Mouse (Mus musculus) liver, embryonic 13.5 days (tissue): ENCODE data around the gene Pacrg. TPM values are rescaled to one million over a fixed set of nuclear protein-coding genes. Genes with fewer than 3 reads are reported as not detected.
A peak's percentile ranks its signal among the peaks of the same experiment; 100 is the strongest.

Experiments used
- ATAC-seq: fragments of 200-750 bp; cut with Nextera tagmentation; 2 replicates; pipeline ENCODE4 v1.8.0; 2017; ENCODE audit warnings: low read depth, mild to moderate bottlenecking, moderate number of reproducible peaks, moderate library complexity
- DNase-seq: peaks from one replicate; pipeline ENCODE4 v3.0.0; 2022
- H3K27ac ChIP-seq: fragments of 300-500 bp; sonication (generic); 2 replicates; pipeline ENCODE4 v1.5.1; 2015; ENCODE audit warnings: moderate library complexity, mild to moderate bottlenecking, inconsistent platforms
- H3K27me3 ChIP-seq: fragments of 300-500 bp; sonication (generic); 2 replicates; pipeline ENCODE4 v1.6.1; 2015; ENCODE audit warnings: mild to moderate bottlenecking, inconsistent platforms
- H3K36me3 ChIP-seq: fragments of 300-500 bp; sonication (generic); 2 replicates; pipeline ENCODE4 v1.6.1; 2015; ENCODE audit warnings: mild to moderate bottlenecking, inconsistent platforms
- H3K4me1 ChIP-seq: fragments of 300-500 bp; sonication (generic); replicated peaks from 2 replicates; pipeline ENCODE4 v1.6.1; 2015; ENCODE audit warnings: inconsistent platforms
- H3K4me2 ChIP-seq: fragments of 300-500 bp; sonication (generic); 2 replicates; pipeline ENCODE4 v1.6.1; 2015; ENCODE audit warnings: inconsistent platforms, mild to moderate bottlenecking, moderate library complexity
- H3K4me3 ChIP-seq: fragments of 300-500 bp; sonication (generic); replicated peaks from 2 replicates; pipeline ENCODE4 v1.5.1; 2015; ENCODE audit warnings: mild to moderate bottlenecking, inconsistent platforms
- H3K9ac ChIP-seq: fragments of 300-500 bp; sonication (generic); 2 replicates; pipeline ENCODE4 v1.6.1; 2015; ENCODE audit warnings: mild to moderate bottlenecking, inconsistent platforms
- H3K9me3 ChIP-seq: fragments of 300-500 bp; sonication (generic); replicated peaks from 2 replicates; pipeline ENCODE4 v1.6.1; 2016; ENCODE audit warnings: inconsistent platforms
- WGBS: fragments of 180-500 bp; shearing (Covaris S2); methylation state at CpG from one replicate; pipeline ENCODE4 v1.1.7; 2015; ENCODE audit not compliant: insufficient replicate concordance; 5-methylcytosine and 5-hydroxymethylcytosine counted together
- polyA plus RNA-seq: library from polyadenylated mRNA; unstranded; fragments of >200 nt; fragmentation: Nextera tagmentation; extraction: Ambion mirVana; gene quantifications from 2 replicates; pipeline ENCODE4 v1.2.1, GENCODE M21; 2015

Pacrg gene
- polyA plus RNA-seq, 1 experiment from 2014 or later: 0.07 TPM

DNA sequence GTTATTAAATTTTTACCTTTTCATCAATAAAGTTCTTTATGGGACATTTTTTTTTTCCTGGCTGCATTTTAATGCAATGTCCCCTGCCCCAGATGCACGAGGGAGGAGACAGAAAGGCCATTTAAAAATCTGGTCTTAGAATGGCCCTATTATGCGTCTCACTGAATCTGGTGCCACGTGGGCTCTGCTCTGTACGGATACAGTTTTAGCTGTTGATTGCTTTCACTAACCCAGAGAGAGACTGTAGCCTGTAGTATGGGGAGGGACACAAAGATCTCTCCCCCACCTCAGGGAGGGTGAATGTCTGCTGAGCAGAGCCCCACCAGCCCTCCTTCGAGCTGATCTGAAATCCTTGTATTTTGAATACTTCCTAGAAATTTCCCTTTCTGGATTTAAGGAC lies 441.2 kb downstream of the Pacrg start:
- 67% methylated on average over 5 of the region's 5 CpGs for WGBS
- peaks cover 11% of the 10 kb centered on the region for H3K4me1 ChIP-seq

DNA sequence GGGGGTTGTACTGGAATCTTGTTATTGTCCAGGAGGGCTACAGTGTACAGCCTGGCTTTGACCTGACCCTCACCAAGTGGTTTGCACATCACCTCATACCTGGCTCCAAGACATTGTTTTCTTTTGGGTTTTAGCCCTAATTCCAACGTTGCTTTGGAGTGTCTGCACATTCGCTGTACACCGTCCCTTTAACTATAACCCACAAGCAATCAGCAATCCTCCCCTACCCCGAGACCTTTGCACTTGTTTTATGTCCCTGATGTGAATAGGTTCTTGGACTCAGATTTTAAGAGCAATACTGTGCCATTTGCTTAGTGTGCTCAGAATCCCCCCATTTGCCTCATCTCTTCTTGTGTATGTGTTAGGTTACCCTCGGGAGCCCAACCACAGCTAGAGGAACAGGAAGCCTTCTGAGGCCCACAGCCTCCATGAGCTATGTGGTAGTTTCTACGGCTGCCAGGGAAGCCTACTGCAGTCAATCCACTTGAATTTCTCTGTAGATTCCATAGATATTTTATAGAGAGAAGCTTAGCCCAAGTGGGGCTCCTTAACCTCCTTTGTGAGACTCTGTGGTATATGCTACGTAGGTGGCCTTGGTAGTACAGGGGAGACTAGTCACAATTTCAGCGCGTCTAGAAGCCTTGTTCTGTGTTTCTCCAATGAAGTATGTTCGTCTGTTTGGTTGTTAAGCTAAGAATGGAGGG lies 442.0 kb downstream of the Pacrg start:
- H3K36me3 ChIP-seq: no peaks in the 10 kb centered on the region
- peaks cover 11% of the 10 kb centered on the region for H3K4me1 ChIP-seq
- no peak overlapping the region for H3K9ac ChIP-seq
- H3K4me3 ChIP-seq: no peak overlapping the region
- 52% methylated on average over 10 of the region's 10 CpGs for WGBS
- H3K27me3 ChIP-seq: no peaks in the 10 kb centered on the region
- ATAC-seq (no peak), DNase-seq (no peak)
- no peak overlapping the region for H3K4me2 ChIP-seq
- H3K27ac ChIP-seq: no peak overlapping the region
- H3K9me3 ChIP-seq: no peaks in the 10 kb centered on the region

More for the DNA sequence above, 441.2 kb downstream of the Pacrg start:
- Histone ChIP-seq H3K4me3 (no peak overlapping the region), H3K4me2 (no peak overlapping the region), H3K27ac (no peak overlapping the region), H3K27me3 (no peaks in the 10 kb centered on the region), H3K9ac (no peak overlapping the region), H3K36me3 (no peaks in the 10 kb centered on the region), H3K9me3 (no peaks in the 10 kb centered on the region)
- DNase-seq: no peak
- ATAC-seq: no peak

DNA sequence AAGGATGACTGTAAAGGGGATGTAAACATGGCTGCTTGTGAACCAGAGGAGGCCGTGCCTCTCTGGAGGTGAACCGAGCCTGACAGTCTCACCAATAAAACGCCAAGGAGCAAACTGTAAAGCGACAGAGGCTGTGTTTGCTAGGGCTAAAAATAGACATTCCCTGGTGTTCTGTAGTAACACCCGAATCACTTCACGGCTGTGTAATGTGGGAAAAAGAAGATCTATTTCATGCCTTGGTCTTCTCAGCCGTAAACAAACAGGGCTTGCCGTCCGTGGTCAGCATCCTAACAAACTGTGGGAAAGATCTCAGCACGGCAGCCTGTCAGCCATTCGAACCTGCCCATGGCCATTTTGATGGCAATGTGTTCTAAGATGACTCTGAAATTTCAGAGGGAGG lies 442.8 kb downstream of the Pacrg start:
- ATAC-seq (no peak), DNase-seq (no peak)
- Histone ChIP-seq H3K27me3 (no peaks in the 10 kb centered on the region), H3K27ac (no peak overlapping the region), H3K9me3 (no peaks in the 10 kb centered on the region), H3K36me3 (no peaks in the 10 kb centered on the region), H3K4me3 (no peak overlapping the region), H3K4me2 (no peak overlapping the region), H3K9ac (no peak overlapping the region), H3K4me1 (peaks cover 11% of the 10 kb centered on the region)
- 58% methylated on average over 11 of the region's 11 CpGs for WGBS

DNA sequence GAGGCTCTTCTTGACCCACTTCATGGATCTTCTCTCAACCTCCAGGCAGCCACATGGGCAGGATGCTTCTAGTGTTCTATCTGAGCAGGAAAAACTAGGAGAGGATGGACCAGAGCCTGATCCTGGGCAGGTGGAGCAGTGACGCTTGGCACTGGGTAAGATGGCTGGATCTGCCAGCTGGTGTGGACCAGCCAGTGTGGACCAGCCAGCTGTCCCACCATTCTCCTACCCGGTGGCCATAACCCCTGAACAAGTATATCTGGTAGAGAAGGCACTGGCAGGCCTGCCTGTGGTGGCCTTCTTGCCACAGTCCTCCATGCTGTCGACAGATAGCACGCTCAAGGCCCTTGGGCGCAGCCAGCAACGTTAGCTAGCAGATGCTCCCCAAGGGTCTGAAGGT lies 443.2 kb downstream of the Pacrg start:
- Histone ChIP-seq H3K9me3 (no peaks in the 10 kb centered on the region), H3K36me3 (no peaks in the 10 kb centered on the region), H3K27ac (no peak overlapping the region), H3K4me1 (peaks cover 11% of the 10 kb centered on the region), H3K9ac (no peak overlapping the region), H3K4me2 (no peak overlapping the region), H3K27me3 (no peaks in the 10 kb centered on the region), H3K4me3 (no peak overlapping the region)
- no peak for DNase-seq
- ATAC-seq: no peak
- 53% methylated on average over 6 of the region's 6 CpGs for WGBS

DNA sequence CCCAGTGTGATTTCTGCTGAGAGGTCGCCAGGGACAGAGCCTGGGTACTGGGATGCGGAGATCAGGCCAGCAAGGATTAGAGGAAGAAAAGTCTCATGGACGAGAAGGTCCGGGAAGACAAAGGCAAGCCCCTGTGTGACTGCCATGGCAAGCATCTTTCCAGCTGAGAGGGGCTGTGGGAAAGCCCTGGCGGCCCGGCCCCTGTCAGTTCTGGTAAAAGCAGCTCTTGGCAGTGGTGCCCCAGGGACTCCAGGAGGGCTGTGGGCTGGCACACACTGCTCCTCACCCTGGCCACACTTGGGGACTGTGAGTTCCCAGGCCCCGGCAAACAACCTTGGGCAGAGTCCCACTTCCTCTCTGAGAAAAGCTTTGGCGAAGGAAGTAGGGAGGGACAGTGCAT lies 445.3 kb downstream of the Pacrg start:
- Histone ChIP-seq H3K4me3 (no peak overlapping the region), H3K36me3 (no peaks in the 10 kb centered on the region), H3K4me2 (no peak overlapping the region), H3K27me3 (no peaks in the 10 kb centered on the region), H3K9me3 (no peaks in the 10 kb centered on the region), H3K9ac (no peak overlapping the region), H3K4me1 (peaks cover 11% of the 10 kb centered on the region), H3K27ac (no peak overlapping the region)
- ATAC-seq (no peak), DNase-seq (no peak)
- WGBS: 50% methylated on average over 8 of the region's 8 CpGs

DNA sequence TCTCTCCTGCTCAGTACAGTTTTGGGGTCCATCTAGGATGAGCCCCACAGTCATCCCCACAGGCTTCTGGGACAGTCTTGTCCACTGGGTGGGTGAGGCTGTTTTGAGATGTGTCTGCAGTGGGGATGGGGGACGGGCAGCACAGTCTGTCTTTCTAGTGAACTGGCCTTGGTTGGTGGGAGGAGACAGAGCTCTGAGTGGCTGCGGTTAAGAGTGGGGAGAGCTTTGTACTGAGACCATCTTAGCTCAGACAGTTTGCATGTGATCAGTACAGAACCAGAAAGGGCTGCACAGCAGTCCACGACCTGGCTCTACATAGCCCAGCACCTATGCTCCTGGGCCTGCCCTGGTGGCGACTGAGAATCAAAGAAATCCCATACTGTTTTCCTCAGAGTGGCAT lies 446.3 kb downstream of the Pacrg start:
- 61% methylated on average over 4 of the region's 4 CpGs for WGBS
- H3K9ac ChIP-seq: no peak overlapping the region
- DNase-seq (no peak), ATAC-seq (no peak)
- H3K27ac ChIP-seq: no peak overlapping the region
- no peaks in the 10 kb centered on the region for H3K27me3 ChIP-seq
- no peak overlapping the region for H3K4me3 ChIP-seq
- no peaks in the 10 kb centered on the region for H3K9me3 ChIP-seq
- H3K4me2 ChIP-seq: no peak overlapping the region
- peaks cover 11% of the 10 kb centered on the region for H3K4me1 ChIP-seq
- no peaks in the 10 kb centered on the region for H3K36me3 ChIP-seq

DNA sequence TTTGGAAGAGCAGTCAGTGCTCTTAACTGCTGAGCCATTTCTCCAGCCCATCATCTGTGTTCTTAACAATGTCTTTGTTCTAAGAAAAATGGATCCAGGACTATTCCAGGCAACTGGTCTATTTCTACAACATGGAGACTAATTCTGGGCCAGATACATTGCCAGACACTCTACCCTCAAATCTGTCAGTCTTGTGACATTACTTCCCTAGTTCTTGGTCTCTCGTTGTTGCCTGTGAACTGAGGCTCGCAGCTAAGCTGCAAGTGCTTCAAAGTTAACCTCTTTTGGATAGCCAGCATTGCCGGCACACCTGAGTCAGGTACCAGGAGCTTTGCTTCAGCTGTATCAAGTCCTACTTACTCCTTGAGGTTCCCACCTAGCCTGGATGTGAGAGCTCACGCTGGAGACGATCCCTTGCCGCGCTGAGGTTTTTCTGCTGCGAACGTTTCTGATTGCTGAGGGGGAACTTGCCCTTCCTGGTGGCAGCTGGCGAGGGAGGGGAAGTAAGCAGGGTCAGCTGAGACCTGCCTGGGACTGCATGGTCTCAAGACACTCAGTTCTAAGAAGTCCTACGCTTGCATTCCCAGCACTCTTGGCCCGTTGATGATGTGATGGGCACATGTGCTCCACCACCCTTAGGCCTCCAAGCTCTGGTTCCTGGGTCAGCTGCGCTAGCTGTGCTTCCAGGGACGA lies 447.6 kb downstream of the Pacrg start:
- WGBS: 27% methylated on average over 14 of the region's 14 CpGs
- DNase-seq: no peak
- no peak overlapping the region for H3K27ac ChIP-seq

DNA sequence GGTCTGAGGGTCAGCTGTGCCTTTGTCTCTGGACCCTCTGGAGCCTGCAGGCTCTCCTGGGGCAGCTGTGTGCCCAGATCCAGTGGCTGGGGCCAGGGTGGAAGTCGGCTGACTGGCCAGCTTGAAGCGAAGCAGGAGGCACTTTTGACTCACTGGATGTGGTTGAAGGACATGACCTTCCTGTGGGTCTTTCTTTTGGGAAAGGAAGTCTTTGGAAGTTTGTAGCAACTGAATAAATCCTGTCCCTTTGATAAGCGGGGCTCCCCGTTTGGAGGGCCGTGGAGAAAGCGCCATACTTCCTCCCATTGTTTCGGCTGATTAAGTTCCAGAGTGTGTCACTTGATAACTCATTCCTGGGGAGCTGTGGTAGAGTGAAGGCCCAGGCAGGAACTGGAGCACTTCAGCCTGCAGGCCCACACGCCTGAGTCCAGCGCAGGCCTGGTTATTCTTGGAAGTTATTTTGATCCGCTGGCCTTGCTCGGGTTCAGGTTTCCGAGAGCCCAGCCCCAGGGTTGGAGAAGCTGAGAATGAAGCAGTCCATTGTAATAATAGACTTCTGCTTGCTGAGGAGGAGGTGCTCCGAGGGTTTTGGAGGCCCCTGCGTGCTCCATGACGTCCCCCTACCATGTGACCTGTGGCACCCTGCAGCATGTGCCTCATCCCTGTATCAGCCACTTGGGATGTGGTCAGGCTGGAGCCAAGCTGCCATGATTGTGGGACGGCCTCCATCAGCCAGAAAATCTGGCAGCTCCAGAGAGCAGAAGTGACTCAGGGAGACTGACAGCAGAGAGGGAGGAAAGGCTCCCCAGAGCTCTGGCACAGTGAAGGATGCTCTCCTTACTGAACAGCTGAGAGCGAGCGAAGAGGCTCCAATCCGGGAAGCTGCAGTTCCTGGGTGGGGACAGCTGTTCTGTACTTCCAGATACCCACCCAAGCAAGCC lies 449.6 kb downstream of the Pacrg start:
- no peak overlapping the region for H3K9ac ChIP-seq
- H3K27me3 ChIP-seq: no peaks in the 10 kb centered on the region
- no peak overlapping the region for H3K4me3 ChIP-seq
- ATAC-seq (peak; percentile 69), DNase-seq (no peak)
- H3K4me2 ChIP-seq: no peak overlapping the region
- H3K9me3 ChIP-seq: no peaks in the 10 kb centered on the region
- no peak overlapping the region for H3K27ac ChIP-seq
- H3K36me3 ChIP-seq: no peaks in the 10 kb centered on the region
- WGBS: 31% methylated on average over 19 of the region's 19 CpGs
- no peaks in the 10 kb centered on the region for H3K4me1 ChIP-seq

More for the DNA sequence above, 447.6 kb downstream of the Pacrg start:
- Histone ChIP-seq H3K9ac (no peak overlapping the region), H3K36me3 (no peaks in the 10 kb centered on the region), H3K4me1 (peaks cover 3% of the 10 kb centered on the region), H3K4me3 (no peak overlapping the region), H3K4me2 (no peak overlapping the region), H3K27me3 (no peaks in the 10 kb centered on the region), H3K9me3 (no peaks in the 10 kb centered on the region)
- peak; percentile 24; the same call in 1 of the 2 replicates for ATAC-seq

DNA sequence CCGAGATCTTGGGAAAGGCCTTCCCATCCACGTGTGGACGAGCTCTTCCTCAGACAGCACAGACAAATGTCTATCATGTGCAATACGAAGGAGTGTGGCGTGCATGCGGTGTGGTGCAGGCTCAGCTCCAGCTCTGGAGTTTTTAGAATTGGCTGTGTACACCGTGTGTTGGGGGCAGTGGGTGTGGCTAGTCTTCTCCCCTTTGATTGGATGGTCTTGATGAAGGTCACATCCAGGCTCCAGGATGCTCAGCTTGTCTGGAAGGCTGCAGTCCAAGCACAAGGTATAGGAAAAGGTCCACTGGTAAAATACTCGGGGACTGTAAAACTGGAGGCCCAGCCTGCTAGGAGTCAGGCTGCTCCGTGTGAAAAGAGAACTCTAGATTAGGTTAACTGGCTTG lies 450.4 kb downstream of the Pacrg start:
- DNase-seq (no peak), ATAC-seq (no peak)
- H3K27me3 ChIP-seq: no peaks in the 10 kb centered on the region
- H3K9ac ChIP-seq: no peak overlapping the region
- H3K27ac ChIP-seq: no peak overlapping the region
- H3K36me3 ChIP-seq: no peaks in the 10 kb centered on the region
- no peaks in the 10 kb centered on the region for H3K9me3 ChIP-seq
- 59% methylated on average over 9 of the region's 9 CpGs for WGBS
- no peaks in the 10 kb centered on the region for H3K4me1 ChIP-seq
- no peak overlapping the region for H3K4me3 ChIP-seq
- H3K4me2 ChIP-seq: no peak overlapping the region

DNA sequence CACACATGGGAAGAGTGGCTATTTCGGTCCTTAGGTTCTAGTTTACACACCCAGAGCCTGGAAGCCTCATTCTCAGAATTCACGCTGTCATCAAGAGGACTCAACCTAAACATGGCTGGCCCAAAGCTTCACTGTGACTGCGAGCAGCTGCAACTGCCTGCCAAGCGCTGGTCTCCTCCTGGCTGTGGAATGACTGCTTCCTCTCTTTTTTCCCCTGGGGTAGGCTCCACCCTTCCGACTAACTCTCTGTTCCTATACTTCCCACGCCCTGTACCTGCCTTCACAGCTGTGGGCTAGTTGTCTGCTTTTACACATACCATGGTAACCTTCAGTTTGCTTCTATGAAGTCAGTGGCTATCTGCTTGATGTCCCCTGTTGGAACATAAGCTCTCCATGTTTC lies 453.6 kb downstream of the Pacrg start:
- DNase-seq: no peak
- Histone ChIP-seq H3K9me3 (no peaks in the 10 kb centered on the region), H3K36me3 (no peaks in the 10 kb centered on the region), H3K27ac (no peak overlapping the region), H3K27me3 (no peaks in the 10 kb centered on the region), H3K9ac (no peak overlapping the region), H3K4me3 (no peak overlapping the region), H3K4me2 (no peak overlapping the region), H3K4me1 (no peaks in the 10 kb centered on the region)
- no peak for ATAC-seq
- WGBS: 50% methylated on average over 6 of the region's 6 CpGs

DNA sequence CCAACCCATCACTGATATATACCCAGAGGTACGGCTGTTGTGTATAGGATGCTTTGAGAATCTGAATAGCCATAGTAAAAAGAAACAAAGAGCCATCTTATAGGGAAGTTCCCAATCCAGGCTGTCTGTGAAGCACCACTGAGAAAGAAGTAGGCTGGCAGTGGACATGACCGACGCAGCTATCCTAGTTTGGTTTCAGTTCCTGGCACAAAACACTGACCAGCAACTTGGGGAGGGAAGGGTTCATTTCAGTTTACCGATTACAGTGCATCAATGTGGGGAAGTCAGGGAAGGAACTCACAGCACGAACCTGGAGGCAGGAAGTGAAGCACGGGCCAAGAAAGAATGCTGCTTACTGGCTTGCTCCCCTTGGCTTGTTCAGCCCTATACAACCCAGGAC lies 456.7 kb downstream of the Pacrg start:
- DNase-seq (no peak), ATAC-seq (no peak)
- no peak overlapping the region for H3K27ac ChIP-seq
- H3K9me3 ChIP-seq: no peaks in the 10 kb centered on the region
- H3K36me3 ChIP-seq: no peaks in the 10 kb centered on the region
- no peak overlapping the region for H3K4me2 ChIP-seq
- H3K27me3 ChIP-seq: no peaks in the 10 kb centered on the region
- 52% methylated on average over 6 of the region's 6 CpGs for WGBS
- H3K9ac ChIP-seq: no peak overlapping the region
- peaks cover 4% of the 10 kb centered on the region; the same call in 1 of the 2 replicates for H3K4me1 ChIP-seq
- H3K4me3 ChIP-seq: no peak overlapping the region
